Mouse (Mus musculus) CH12.LX (cell line): ENCODE measurements around the gene Rab37. TPM values are rescaled to one million over a fixed set of nuclear protein-coding genes. Genes with fewer than 3 reads are reported as not detected.

ENCODE experiments used
- DNase-seq: peaks from one replicate; pipeline ENCODE4 v3.0.0-alpha.2; 2013; ENCODE audit errors: extremely low read depth
- H3K27ac ChIP-seq: 2 replicates; pipeline ENCODE4 v1.5.1; 2012; ENCODE audit warnings: low read depth, mild to moderate bottlenecking, control low read depth, moderate library complexity; ENCODE audit not compliant: insufficient read depth
- H3K27me3 ChIP-seq: replicated peaks from 2 replicates; pipeline ENCODE3; 2012; ENCODE audit warnings: inconsistent platforms
- H3K36me3 ChIP-seq, 2 experiments: replicated peaks in 1 of 2; 2 replicates each; pipeline versions ENCODE3 to v1.6.1; 2012; ENCODE audit warnings: inconsistent platforms in 1 of 2, low read length in 1 of 2, mild to moderate bottlenecking in 1 of 2, mixed read lengths in 1 of 2, moderate library complexity in 1 of 2; ENCODE audit not compliant: control insufficient read depth in 1 of 2, insufficient read depth in 1 of 2
- H3K4me1 ChIP-seq, 2 experiments: 2 replicates each; pipeline ENCODE4 v1.6.1; 2012; ENCODE audit warnings: inconsistent platforms in 1 of 2, moderate library complexity in 1 of 2; ENCODE audit not compliant: insufficient read depth in 2 of 2, control insufficient read depth in 1 of 2
- H3K4me2 ChIP-seq: 2 replicates; pipeline ENCODE4 v1.6.1; 2012; ENCODE audit warnings: low read depth, mild to moderate bottlenecking, control low read depth; ENCODE audit not compliant: poor library complexity, insufficient read depth, severe bottlenecking
- H3K4me3 ChIP-seq, 3 experiments: fragments of 150-350 bp in 1 of 3; sonication (generic) in 1 of 3; replicated peaks in 1 of 3; 2 replicates each; pipeline versions ENCODE3 to v1.5.1; 2011 to 2012; ENCODE audit warnings: low read depth in 2 of 3, low read length in 2 of 3, mild to moderate bottlenecking in 2 of 3, moderate library complexity in 2 of 3, control low read depth in 1 of 3, improper control_type of control experiment in 1 of 3, inconsistent platforms in 1 of 3, mixed read lengths in 1 of 3; ENCODE audit not compliant: poor library complexity in 1 of 3
- H3K79me2 ChIP-seq: replicated peaks from 2 replicates; pipeline ENCODE4 v1.6.1; 2012; ENCODE audit warnings: mild to moderate bottlenecking, moderate library complexity; ENCODE audit not compliant: control insufficient read depth, poor library complexity, insufficient read depth, severe bottlenecking; ENCODE audit errors: extremely low read depth
- H3K9ac ChIP-seq: 2 replicates; pipeline ENCODE4 v1.6.1; 2012; ENCODE audit warnings: low read depth, mild to moderate bottlenecking, control low read depth, moderate library complexity; ENCODE audit not compliant: insufficient read depth
- H3K9me3 ChIP-seq: replicated peaks from 2 replicates; pipeline ENCODE3; 2012; ENCODE audit warnings: low read length, inconsistent platforms, mixed read lengths
- BHLHE40 ChIP-seq: IDR thresholded peaks from 2 replicates; pipeline ENCODE4 v1.6.1; 2011; ENCODE audit warnings: mild to moderate bottlenecking, low read depth, low read length, improper control_type of control experiment
- CTCF ChIP-seq, 2 experiments: IDR thresholded peaks in 1 of 2; conservative IDR thresholded peaks in 1 of 2; 2 replicates each; pipeline ENCODE4 v1.5.1; 2011 to 2012; ENCODE audit warnings: low read depth in 2 of 2, low read length in 2 of 2, improper control_type of control experiment in 1 of 2, inconsistent platforms in 1 of 2, mild to moderate bottlenecking in 1 of 2, moderate library complexity in 1 of 2
- E2F4 ChIP-seq: IDR thresholded peaks from 2 replicates; pipeline ENCODE4 v1.6.1; 2011; ENCODE audit warnings: low read depth, low read length, improper control_type of control experiment; ENCODE audit not compliant: insufficient replicate concordance
- ELF1 ChIP-seq: IDR thresholded peaks from 2 replicates; pipeline ENCODE4 v1.6.1; 2014; ENCODE audit warnings: low read depth, mild to moderate bottlenecking, inconsistent platforms, low read length, improper control_type of control experiment
- EP300 ChIP-seq: IDR thresholded peaks from 2 replicates; pipeline ENCODE4 v1.6.1; 2011; ENCODE audit warnings: low read length, improper control_type of control experiment
- IRF4 ChIP-seq: IDR thresholded peaks from 2 replicates; pipeline ENCODE4 v1.6.1; 2014; ENCODE audit warnings: low read depth, mild to moderate bottlenecking, inconsistent platforms, low read length, improper control_type of control experiment
- JUN ChIP-seq: IDR thresholded peaks from 2 replicates; pipeline ENCODE4 v1.6.1; 2011; ENCODE audit warnings: low read depth, mild to moderate bottlenecking, low read length, improper control_type of control experiment, moderate library complexity; ENCODE audit not compliant: insufficient read depth
- MAZ ChIP-seq: IDR thresholded peaks from 2 replicates; pipeline ENCODE4 v1.6.1; 2012; ENCODE audit warnings: low read depth, mild to moderate bottlenecking, inconsistent platforms, low read length, improper control_type of control experiment, moderate library complexity
- PAX5 ChIP-seq: IDR thresholded peaks from 2 replicates; pipeline ENCODE4 v1.6.1; 2012; ENCODE audit warnings: low read length, inconsistent platforms, mixed read lengths
- POLR2A ChIP-seq: IDR thresholded peaks from 2 replicates; pipeline ENCODE4 v1.6.1; 2011; ENCODE audit warnings: low read depth, mild to moderate bottlenecking, improper control_type of control experiment, low read length
- RAD21 ChIP-seq: IDR thresholded peaks from 2 replicates; pipeline ENCODE4 v1.6.1; 2011; ENCODE audit warnings: low read depth, mild to moderate bottlenecking, low read length, improper control_type of control experiment, moderate library complexity
- SMC3 ChIP-seq: IDR thresholded peaks from 2 replicates; pipeline ENCODE4 v1.6.1; 2011; ENCODE audit warnings: low read depth, low read length, improper control_type of control experiment
- TCF12 ChIP-seq: IDR thresholded peaks from 2 replicates; pipeline ENCODE4 v1.6.1; 2014; ENCODE audit warnings: low read depth, mild to moderate bottlenecking, inconsistent platforms, low read length, improper control_type of control experiment
- UBTF ChIP-seq: IDR thresholded peaks from 2 replicates; pipeline ENCODE4 v1.6.1; 2012; ENCODE audit warnings: low read depth, mild to moderate bottlenecking, inconsistent platforms, low read length, improper control_type of control experiment, moderate library complexity
- USF1 ChIP-seq: IDR thresholded peaks from 2 replicates; pipeline ENCODE4 v1.6.1; 2014; ENCODE audit warnings: low read depth, mild to moderate bottlenecking, inconsistent platforms, low read length, improper control_type of control experiment
- ZNF384 ChIP-seq: IDR thresholded peaks from 2 replicates; pipeline ENCODE4 v1.6.1; 2012; ENCODE audit warnings: low read depth, low read length, improper control_type of control experiment, inconsistent platforms
- dilution Hi-C: fragments of 300-500 bp; cut with MboI; formaldehyde crosslinking; loops from 2 replicates; pipeline ENCODE4 v1.14.3; 2020; ENCODE audit warnings: low sequenced_read_pairs; ENCODE audit not compliant: extremely low pct_unique_long_range_greater_than_20kb, extremely low pct_ligation_motif_present
- in situ Hi-C: fragments of 300-500 bp; cut with MboI; formaldehyde crosslinking; loops from 3 replicates; pipeline ENCODE4 v1.14.3; 2019; ENCODE audit warnings: low sequenced_read_pairs, low pct_ligation_motif_present, low pct_unique_long_range_greater_than_20kb, mixed read lengths
- polyA plus RNA-seq: library from polyadenylated mRNA; unstranded; fragments of >175 nt; gene quantifications from 2 replicates; pipeline ENCODE4 v1.2.1, GENCODE M21; 2012; ENCODE audit warnings: low read depth; ENCODE audit not compliant: insufficient read length
- total RNA-seq, 2 experiments: library from RNA; depleted of rRNA; stranded (reverse); fragments of 300-350 nt in 1 of 2; fragments of >200 nt in 1 of 2; gene quantifications; 2 replicates each; pipeline ENCODE4 v1.2.3; 2012 to 2014

Rab37 gene
- total and polyA plus RNA-seq, 3 experiments, result 2.0 to 3.6 (median 2.3) TPM

GRCm38 (mm10) chr11:115062077-115062476, 29.2 kb upstream of the Rab37 start, which contains the start of gene Cd300e:
Gene Cd300e, minus strand, starts transcription at chr11:115062177.
- DNase-seq, result no peak
- H3K36me3 ChIP-seq, result no peaks in the 10 kb centered on the region
- H3K9me3 ChIP-seq, result no peaks in the 10 kb centered on the region
- dilution Hi-C loops (no loop called here), in situ Hi-C loops (no loop called here)
- H3K9ac ChIP-seq, result no peak within 1 kb of the TSS
- H3K27me3 ChIP-seq, result peaks cover 80% of the 10 kb centered on the region
- no peak within 1 kb of the TSS for H3K4me2 ChIP-seq
- H3K4me3 ChIP-seq, result no peak within 1 kb of the TSS
- TF ChIP-seq PAX5 (no peak), USF1 (no peak), E2F4 (no peak), IRF4 (no peak), SMC3 (no peak), MAZ (no peak), UBTF (no peak), POLR2A (no peak)
- peaks cover 9 to 15% of the 10 kb centered on the region in 2 experiments for H3K4me1 ChIP-seq
- H3K79me2 ChIP-seq, result no peaks in the 10 kb centered on the region
- H3K27ac ChIP-seq, result no peak within 1 kb of the TSS

DNA sequence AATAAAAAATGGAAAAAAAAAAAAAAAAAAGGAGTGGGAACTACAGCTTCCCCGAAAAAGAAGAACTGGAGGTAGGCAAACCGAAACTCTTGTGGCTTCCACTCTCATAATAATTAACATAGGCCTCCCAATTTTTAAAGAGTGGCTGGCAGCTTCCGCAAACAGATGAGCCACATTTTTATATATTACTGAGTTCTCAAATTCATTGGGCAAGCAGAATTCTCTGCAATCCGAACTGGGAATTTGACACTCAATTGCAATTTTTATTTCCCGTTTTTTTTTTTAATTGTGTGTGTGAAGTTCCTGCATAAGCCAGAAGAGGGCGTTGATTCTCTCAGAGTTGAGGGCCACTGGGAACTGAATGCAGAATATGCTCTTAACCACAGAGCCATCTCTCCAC, 24.5 kb upstream of the Rab37 start:
- Histone ChIP-seq H3K27ac (no peak overlapping the region), H3K4me1 (peaks cover 9 to 21% of the 10 kb centered on the region in 2 experiments), H3K4me2 (peak overlapping the region; percentile 46), H3K9me3 (no peaks in the 10 kb centered on the region), H3K4me3 (no peak overlapping the region), H3K36me3 (no peaks in the 10 kb centered on the region), H3K27me3 (peaks cover 78% of the 10 kb centered on the region), H3K79me2 (no peaks in the 10 kb centered on the region), H3K9ac (no peak overlapping the region)
- in situ Hi-C loops, result no loop called here
- dilution Hi-C loops, result no loop called here
- no peak for DNase-seq
- TF ChIP-seq JUN (no peak), CTCF (conservative IDR thresholded peaks at IDR 0.05 in 1 of 2, IDR thresholded peaks at IDR 0.05 in 1 of 2; ENCODE audit: low read depth in 2 of 2, low read length in 2 of 2) (peak; percentile 54 to 63; a peak in 3 of 4 replicates), ZNF384 (peak; percentile 88), IRF4 (peak; percentile 86), E2F4 (no peak), USF1 (no peak), RAD21 (peak; percentile 9; the same call in 1 of the 2 replicates), POLR2A (no peak), SMC3 (peak; percentile 34), BHLHE40 (no peak), ELF1 (peak; percentile 38; the same call in 1 of the 2 replicates), TCF12 (no peak), EP300 (peak; percentile 85)
